Mouse (Mus musculus): Measurements from ENCODE around the gene Nova2. TPM values are rescaled to one million over a fixed set of nuclear protein-coding genes. Genes with fewer than 3 reads are reported as not detected.
A peak's percentile ranks its signal among the peaks of the same experiment; 100 is the strongest.

Gene Nova2
- 10 to 100 TPM; 75.3 to 88.8 TPM for total RNA-seq (2021)

DNA sequence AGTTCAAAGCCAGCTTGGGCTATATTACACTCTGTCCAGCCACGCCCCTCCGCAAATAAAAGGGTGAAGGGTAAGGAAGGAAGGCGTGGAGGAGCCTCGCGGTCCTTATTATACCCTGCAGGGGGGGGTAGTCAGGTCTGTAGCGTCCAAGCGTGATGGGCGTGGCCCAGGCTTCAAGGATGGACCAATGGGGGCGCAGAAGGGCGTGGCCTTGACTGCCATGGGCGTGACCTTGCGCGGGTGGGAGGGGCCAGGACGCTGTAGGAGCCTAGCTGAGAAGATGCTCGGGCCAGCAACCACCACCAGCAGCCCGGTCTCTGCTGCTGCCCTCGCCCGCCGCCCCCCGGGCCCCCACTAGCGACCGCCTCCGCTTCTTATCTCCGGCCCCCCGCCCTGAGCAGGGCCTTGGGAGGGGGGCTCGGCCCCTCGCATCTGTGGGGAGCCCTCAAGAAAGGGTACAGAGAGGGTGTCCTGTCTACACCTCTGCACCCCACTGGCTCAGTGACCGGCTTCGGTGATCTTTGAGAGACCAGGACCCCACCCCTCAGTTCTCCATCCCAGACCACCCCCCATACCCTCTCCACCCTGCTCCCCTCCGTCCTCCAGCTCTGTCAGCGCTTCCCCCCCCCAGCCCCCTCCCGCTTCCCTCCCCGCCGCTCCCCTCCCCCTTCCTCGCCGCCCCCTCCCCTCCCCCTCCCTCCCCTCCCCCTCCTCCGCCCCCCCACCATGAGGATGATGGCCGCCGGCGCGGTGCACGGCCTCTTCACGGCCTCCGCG lies at the start of gene Nova2:
Nova2 (plus strand) TSS at position 727 of the 777 bp plus-strand sequence.
- DNase-seq (ENCODE audit: low spot score in 2 of 2): peak; percentile 94 to 95
- intact Hi-C loops (cut with DNase I): loop anchor here (5.0 kb wide), 1 partner anchor 37 kb away; no protein-coding TSS in a partner anchor

DNA sequence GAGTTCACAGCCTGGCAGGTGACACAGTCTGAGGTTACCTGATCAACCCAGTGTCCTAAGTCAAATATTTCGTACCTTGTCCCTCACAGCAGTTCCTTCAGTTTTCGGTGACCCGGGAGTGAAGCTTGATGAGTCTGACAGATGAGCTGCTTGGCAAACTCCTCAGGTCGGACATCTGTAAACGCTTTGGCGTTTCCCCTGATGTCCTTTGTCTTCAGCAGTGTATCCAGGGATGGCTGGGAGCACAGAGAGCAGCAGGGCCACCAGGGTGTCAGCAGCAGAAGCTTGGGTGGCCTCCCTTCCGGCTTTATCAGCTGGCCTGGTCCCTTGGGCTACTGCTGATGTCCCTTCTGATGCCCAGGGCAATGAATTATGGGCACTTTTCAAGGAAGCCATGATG lies 47.0 kb upstream of the Nova2 start:
- intact Hi-C loops (cut with DNase I): no loop called here
- DNase-seq (ENCODE audit: low spot score in 2 of 2): no peak

DNA sequence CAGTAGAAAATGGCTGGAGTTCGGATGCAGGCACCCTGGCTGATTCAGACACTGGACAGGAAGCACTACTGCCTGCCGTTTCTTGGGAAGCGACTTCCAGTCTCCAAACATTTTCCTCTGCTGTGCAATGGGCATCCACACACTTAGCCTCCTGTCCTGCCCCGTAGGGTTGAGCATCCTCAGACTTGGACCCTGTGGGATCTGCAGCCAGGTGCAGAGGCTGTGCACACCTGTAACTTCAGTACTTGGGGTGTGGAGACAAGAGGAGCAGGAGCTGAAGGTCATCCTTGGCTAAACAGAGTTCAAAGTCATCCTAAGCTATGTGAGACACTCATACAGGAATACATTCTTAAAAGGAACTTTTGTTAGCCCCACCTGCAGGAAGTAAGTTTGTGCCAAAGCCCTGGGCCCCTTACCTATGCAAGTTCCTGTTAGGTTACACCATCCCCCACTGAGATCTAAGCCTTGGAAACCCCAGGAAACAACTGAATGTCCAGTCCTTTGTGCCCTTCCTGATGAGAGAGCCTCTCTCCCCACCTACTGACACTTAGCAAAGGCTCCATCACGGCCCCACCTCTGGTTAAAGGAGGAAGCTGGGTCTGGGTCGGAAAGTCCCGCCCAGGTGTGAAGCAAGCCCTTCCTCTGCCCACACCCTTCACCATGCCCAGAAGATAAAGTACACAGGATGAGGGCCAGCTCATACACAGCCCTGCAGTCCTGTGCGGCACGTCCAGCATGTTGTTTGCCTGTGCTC lies 41.5 kb upstream of the Nova2 start:
- no peak for DNase-seq (ENCODE audit: low spot score in 2 of 2)
- intact Hi-C loops (cut with DNase I): no loop called here

DNA sequence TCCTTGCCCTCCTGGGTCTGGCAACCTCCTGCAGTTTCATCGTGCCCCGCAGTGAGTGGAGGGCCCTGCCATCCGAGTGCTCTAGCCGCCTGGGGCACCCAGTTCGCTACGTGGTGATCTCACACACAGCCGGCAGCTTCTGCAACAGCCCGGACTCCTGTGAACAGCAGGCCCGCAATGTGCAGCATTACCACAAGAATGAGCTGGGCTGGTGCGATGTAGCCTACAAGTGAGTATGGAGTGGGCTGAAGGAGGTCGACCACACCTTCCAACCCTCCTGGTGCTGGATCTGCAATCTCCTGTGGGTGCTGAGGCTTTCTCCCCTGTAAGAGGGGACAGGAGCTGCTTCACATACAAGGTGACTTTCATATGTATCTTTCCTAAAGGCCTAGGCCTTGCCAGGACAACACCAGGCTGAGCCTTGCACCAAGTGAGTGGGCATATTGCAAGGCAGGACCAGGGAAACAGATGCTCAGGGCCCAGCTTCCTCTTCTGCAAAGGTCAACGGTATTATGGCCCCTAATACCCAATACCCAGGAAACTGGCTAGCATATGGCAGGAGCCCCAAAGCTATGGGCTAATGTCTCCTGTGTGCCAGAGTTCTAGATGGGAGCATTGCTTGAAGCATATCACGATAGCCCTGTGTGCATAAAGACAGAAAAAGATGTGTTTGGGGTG lies 40.8 kb upstream of the Nova2 start:
- no peak for DNase-seq (ENCODE audit: low spot score in 2 of 2)
- intact Hi-C loops (cut with DNase I): no loop called here

DNA sequence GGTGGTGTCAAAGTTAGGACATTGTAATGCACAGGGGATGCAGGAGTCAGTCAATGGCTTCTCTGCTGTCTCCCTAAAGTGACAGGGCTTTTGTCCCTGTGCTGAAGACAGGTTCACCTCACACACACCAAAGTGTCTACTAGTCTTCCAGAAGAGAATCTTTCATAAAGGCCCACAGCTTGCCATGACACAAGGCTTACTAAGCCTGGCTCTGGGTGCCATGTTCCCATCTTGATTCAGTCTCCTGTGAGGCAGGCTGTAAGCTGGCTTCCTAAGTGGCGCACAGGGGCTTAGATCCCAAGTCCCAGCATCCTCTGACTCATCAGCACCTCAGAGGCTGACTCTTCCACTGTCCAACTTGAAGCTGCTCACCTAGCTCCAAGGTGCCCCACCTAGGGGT lies 38.7 kb upstream of the Nova2 start:
- DNase-seq (ENCODE audit: low spot score in 2 of 2): no peak
- intact Hi-C loops (cut with DNase I): no loop called here

DNA sequence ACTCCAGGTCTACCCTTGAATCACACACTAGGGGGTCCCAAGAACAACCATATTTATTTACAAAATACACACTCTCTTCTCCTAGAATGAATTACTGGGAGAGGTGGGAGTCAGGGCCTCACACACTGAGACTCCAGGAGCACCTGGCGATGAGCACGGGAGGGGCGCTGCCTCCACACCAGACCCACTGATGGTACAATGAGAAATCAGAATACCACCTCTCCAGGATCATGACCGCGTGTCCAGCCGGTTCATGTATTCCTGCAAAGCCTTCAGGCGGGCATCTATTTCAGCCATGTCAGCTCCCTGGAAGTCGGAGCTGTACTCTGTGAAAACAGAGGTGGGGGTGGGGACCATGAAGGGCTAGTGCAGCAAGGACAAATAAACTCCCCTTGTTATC lies 34.8 kb upstream of the Nova2 start:
- intact Hi-C loops (cut with DNase I): loop anchor here (5.0 kb wide), 1 partner anchor 111 kb away; the partner anchor contains the start of gene Irf2bp1

DNA sequence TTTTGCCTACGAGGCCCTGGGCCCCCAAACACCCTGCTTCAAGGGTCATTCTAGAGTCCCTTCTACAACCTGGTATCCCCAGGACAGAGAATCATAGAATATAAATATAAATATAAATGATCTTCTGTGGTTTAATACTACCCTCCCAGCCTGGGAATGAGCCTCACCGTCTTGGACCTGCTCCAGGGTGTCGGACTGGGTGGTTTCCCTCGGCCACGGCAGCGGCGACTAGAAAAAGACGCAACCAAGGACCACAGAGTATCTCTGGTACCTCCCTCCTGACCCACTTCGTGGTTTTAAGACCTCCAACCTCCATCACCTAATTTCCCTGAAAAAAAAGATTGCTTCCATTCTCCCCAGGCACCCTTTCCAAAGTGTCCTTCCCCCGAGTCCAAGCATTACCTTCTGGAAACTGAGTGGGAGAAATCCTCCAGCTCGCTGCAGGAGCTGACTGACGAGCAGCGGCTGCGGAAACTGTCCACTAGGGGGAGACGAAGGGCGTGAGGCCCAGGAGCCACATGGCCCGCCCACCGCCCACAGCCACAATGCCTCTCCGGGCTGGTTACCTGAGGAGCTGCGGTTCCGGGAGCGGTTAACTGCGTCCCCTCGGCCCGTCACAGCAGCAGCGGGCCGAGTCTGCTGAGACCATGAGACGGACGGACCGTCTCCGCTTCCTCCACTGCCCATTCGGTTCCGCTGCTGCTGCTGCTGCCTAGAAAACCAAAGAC lies 33.7 kb upstream of the Nova2 start:
- intact Hi-C loops (cut with DNase I): loop anchor here (5.0 kb wide), 1 partner anchor 110 kb away; the partner anchor contains the start of gene Irf2bp1
- peak; percentile 90 to 91 for DNase-seq (ENCODE audit: low spot score in 2 of 2)

More for the DNA sequence above, 34.8 kb upstream of the Nova2 start:
- no peak for DNase-seq (ENCODE audit: low spot score in 2 of 2)

DNA sequence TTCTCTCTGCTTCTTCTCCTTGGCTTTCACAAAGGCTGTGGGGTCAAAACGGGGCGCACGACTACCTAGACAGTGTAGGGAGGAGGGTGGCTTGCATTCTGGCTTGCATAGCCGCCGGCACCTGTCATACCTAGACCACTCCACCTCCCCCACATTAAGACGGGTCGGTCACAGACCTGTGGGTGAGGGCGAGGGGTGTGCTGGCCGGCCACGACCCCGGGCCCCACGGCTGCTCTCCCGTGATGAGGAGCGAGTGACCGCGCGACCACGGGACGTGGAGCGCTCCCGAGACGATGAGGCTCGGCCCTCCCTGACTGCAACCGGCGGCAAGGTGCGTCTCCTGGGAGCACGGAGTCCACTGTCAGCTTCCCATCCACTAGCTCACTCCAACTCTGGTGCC lies 32.7 kb upstream of the Nova2 start:
- intact Hi-C loops (cut with DNase I): loop anchor here (5.0 kb wide), 1 partner anchor 109 kb away; the partner anchor contains the start of gene Irf2bp1
- no peak for DNase-seq (ENCODE audit: low spot score in 2 of 2)

DNA sequence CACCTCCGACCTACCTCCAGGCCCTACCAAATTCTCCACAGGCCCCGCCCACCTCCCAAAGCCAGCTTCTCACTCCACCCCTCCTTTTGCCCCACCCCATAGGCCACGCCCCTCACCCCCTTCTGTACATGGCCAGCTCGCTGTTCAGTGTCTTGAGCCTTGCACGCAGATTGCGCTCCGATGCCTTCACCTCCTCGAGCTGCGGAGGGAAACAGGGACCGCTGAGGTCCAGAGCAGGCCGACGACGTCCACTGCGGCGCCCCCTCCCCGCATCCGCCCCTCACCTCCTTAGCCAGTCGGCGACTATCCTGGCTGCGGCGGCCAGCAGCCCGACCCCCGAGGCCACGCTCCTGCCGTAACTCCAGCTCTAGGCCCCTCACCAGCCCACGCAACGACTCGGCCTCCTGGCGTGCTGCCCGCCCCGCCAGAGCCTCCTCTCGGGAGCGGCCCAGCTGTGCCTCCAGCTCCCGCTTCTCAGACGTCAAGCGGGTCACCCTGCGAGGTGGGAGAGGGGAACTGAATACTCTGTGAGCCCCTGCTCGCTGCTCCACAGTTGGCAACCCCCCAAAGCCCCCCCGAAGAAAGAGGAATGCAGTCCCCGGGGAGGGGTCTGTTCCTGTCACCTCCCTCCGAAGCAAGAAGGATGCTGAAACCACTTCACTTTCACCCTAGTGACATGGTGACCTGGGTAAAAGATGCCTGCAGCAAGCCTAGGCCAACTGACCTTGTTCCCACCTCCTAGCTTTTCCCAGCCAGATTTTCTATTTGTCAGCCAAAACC lies 31.8 kb upstream of the Nova2 start:
- DNase-seq (ENCODE audit: low spot score in 2 of 2): peak; percentile 33 to 39
- intact Hi-C loops (cut with DNase I): loop anchor here (5.0 kb wide), 1 partner anchor 108 kb away; the partner anchor contains the start of gene Irf2bp1

DNA sequence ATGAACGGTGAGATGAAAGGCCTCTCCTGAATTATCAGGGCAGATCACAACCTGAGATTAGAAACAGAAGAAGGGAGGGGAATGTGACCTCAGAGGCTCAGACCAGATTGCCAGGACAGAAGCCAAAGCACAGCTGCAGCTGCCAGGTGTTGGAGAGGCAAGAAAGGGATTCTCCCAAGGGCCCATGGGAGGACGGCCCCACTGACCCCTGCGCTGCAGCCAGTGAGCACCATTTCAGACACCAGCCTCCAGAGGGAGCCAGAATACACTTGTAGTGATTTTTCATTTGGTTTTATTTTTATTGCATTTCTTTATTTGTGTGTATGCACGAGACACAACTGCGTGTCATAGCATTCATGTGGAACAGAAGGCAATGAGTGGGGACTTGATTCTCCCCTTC lies 29.2 kb upstream of the Nova2 start:
- DNase-seq (ENCODE audit: low spot score in 2 of 2): peak in 1 of 2 experiments; percentile 13
- intact Hi-C loops (cut with DNase I): loop anchor here (5.0 kb wide), 1 partner anchor 96 kb away; the partner anchor contains the start of gene Mypop

DNA sequence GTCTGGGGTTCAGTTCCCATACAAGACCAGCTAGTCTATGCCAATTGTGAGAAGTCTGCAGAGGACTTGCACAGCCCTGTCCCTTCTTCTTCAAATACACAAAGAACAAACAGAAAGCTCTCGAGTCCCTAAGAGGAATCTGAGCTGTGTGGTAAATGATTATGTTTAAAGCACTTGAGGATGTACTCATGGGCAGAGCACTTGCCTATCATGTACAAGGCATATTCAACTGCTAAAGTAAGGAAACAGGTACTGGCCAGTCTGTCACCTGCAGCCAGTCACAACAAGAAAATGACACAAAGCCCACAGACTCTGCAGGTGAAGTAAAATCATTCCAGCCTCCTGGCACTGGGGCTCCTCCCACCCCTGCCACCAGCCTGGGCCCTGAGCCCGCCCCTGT lies 25.2 kb upstream of the Nova2 start:
- no peak for DNase-seq (ENCODE audit: low spot score in 2 of 2)
- intact Hi-C loops (cut with DNase I): no loop called here

DNA sequence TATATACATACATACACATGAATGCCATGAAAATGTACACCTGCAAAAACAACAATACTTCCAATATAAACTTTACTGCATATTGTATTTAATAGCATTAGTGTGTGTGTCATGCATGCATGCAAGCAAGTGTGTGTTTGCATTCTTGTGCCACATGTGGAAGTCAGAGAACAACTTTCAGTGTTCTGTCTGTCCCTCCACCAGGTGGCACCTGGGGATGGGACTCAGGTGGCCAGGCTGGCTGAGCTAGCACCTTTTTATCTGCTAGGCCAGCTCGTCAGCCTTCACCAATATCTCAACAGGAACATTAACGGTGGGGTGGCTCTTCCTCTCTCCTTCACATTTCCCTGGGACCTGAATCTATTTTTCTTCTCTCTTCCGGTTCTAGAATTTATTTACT lies 23.2 kb upstream of the Nova2 start:
- no peak for DNase-seq (ENCODE audit: low spot score in 2 of 2)
- intact Hi-C loops (cut with DNase I): no loop called here

DNA sequence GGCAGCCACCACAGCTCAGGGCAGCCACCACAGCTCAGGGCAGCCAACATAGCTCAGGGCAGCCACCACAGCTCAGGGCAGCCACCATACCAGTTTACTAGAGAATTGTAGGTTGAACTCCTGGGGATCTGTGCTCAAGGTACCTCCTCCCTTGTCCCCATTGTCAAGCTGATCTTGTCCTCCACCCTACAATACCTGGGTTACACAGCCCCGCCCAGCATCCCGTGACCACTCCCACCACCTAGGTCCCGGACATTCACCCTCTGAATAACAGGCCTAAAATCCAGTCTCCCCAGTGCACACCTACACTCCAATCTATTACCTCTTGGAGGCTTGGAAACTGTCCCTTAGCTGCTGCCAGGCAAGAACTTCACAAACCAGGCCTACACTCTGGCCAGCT lies 20.7 kb upstream of the Nova2 start:
- intact Hi-C loops (cut with DNase I): no loop called here
- no peak for DNase-seq (ENCODE audit: low spot score in 2 of 2)

DNA sequence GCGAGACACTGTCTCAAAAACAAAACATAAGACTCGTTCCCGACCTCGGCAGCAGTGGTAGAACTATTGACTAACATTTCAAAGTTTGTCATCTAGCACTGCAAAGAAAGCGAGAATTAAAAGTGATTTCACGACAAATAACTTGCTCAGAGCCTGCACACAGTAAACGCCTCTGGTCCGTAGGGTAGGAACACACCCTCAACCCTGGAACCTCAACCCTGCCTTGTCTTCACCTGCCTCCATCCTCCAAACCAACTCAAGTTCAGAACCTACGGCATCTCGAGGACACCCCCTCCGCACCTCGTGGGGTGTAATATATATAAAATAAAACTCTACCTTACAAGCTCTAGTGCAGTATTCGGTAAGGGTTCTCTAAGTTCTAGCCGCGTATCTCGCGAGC lies 15.9 kb upstream of the Nova2 start:
- intact Hi-C loops (cut with DNase I): no loop called here
- no peak for DNase-seq (ENCODE audit: low spot score in 2 of 2)

DNA sequence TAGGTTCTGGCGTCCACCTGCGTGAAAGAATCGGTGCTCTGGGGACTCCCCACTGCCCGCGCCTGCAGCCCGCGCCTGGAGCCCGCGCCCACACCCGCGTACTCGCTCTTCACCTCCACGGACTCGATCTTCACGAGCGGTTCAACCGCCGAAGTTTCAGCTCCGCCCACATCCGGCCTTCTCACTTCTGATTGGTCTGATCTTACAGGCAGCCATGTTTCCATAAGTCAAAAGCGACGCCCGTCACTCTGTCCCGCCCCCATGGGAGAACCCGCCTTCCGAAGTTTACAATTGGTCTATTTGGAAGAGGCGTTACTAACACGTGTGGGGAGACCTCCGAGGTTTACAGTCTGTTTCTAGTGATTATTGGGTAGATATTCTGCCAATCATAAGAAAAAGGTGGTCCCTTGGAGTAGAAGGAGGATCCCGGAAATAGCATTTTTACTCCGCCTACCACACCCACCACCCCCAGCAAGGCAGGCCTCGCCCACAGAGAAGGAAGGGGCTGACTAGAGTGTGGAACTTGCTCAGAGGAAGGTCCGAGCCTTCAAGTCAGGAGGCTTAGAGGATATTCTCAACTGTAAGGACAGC lies 15.4 kb upstream of the Nova2 start, which contains the start of gene Ccdc61:
Ccdc61 (minus strand) TSS at position 175 of the 591 bp plus-strand sequence.
- DNase-seq (ENCODE audit: low spot score in 2 of 2): peak; percentile 94 to 96

DNA sequence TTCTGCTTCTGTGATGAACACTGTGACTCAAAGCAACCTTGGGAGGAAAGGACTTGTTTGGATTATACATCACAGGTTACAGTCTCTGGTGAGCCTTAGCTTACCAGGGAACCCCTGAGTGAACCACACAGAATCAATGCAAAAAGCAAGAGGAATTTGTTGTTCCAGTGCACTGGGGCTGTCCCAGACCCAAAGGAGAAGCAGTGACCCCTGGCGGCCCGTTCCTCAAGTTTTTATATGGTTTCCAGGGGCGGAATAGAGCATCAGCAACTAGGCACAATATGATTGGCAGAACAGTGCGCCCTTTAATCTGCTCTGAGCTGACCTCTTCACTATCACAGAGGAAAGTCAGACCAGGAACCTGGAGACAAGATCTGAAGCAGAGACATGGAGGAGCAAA lies 9.4 kb upstream of the Nova2 start:
- intact Hi-C loops (cut with DNase I): no loop called here
- DNase-seq (ENCODE audit: low spot score in 2 of 2): no peak

More for the DNA sequence above, 15.4 kb upstream of the Nova2 start, which contains the start of gene Ccdc61:
- intact Hi-C loops (cut with DNase I): no loop called here

DNA sequence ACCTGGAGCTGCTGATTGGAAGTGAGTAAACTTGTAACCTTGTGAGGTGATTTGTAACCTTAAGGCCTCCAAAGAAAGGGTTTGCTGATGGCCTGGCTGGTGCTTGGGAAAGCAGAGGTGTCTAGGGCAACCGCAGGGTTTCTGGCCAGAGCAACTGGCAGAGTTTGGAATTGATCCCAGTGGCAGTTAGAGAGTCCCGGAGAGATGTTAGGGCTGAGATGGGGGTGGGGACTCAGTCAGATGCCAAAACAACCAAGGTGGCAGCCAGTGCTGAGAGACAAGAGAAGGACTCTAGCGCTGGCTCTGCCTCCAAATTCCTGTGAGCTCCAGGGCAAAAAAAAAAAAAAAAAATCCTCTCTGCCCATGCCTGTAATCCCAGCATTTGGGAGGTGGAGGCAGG lies 7.8 kb upstream of the Nova2 start:
- intact Hi-C loops (cut with DNase I): no loop called here
- no peak for DNase-seq (ENCODE audit: low spot score in 2 of 2)

DNA sequence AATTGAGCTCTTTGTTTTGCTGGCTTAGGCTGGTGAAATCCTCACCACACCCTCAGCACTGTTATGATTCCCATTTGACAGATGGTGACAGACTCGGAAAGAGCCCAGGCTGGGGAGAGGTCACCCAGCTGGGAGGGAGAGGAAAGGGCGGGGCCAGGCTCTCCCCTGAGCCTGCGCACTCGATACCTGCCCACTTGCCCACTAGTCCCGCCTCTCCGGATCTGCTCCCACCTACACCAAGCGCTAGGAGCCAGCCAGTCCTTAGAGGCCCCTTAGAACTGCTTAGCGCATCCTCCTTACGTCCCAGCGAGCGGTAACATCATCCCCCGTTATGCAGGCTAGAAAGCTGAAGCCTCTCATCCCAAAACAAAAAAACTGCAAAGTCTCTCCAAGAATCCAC lies 4.6 kb upstream of the Nova2 start:
- intact Hi-C loops (cut with DNase I): no loop called here
- DNase-seq (ENCODE audit: low spot score in 2 of 2): peak; percentile 84 to 86
